Mouse (Mus musculus): ENCODE measurements around the gene Tomm40l. TPM values are rescaled to one million over a fixed set of nuclear protein-coding genes. Genes with fewer than 3 reads are reported as not detected.

The Tomm40l gene
- 29.2 and 35.2 TPM in 2 replicates for polyA plus RNA-seq (2012; rRNA removed)

GRCm38 (mm10) chr1:171222238-171223155 lies at the start of gene Tomm40l:
TSS of gene Tomm40l (minus strand) at chr1:171222514.

DNA sequence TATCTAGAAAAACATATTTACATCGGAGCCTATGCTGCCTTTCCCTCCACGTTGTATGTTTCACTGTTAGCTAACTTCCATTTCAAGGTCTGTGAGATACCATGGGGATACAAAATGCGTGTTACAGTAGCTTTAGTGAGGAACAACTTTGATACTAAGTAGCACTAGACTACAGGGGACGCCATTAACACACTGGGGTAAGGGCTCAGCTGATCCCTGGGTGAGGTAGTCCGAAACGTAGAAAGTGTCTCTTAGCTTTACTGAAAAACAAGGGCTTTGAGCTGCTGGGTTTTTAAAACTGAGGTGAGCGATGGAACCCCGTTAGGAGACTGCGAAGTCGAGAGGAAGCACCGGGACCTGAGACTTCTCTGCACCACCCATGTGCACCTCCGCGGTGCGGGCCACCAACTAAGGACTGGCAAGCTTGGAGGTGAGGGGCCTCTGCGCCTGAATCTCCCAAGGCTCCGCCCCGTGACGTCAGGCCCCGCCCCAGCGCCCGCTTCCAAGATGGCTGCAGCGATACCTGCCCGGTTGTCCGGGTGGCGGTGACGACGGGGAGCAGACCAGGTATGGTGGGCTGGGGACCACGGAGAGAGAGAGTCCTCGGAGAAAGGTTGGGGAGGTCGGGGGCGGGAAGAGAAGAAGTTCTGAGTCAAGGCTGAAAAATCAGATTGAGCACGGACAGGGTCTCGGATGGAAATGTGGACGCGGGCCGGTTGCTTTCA lies 47.7 kb upstream of the Tomm40l start, which contains the start of gene B4galt3:
Gene B4galt3, plus strand, starts transcription at position 481 of the 725 bp plus-strand sequence.

GRCm38 (mm10) chr1:171250680-171251593 lies 28.6 kb upstream of the Tomm40l start, which contains the start of gene Ndufs2:
TSS of gene Ndufs2 (minus strand) at chr1:171251388.

GRCm38 (mm10) chr1:171249913-171250600 lies 27.7 kb upstream of the Tomm40l start, which contains the start of gene Adamts4:
TSS of gene Adamts4 (plus strand) at chr1:171250421.

GRCm38 (mm10) chr1:171234126-171234525 lies 11.8 kb upstream of the Tomm40l start, which contains the start of gene Fcer1g:
TSS of gene Fcer1g (minus strand) at chr1:171234365.

DNA sequence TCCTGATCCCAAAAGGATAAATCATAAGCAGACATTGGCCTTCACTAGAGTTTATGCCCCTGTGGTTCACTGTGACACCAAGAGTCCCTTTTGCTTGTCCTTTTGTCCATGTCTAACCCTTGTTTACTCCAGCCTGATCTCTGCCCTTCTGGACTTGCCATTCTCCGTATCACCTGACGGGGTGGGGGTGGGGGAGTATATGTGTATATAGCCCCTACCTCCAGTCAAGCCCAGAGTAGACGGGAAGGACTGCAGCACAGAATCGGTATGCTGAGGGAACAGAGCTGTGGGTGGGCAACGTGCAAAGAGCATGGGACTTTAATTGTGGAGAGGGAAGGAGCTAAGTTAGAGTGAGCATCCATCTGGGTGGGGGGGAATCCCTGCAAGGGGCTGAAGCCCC lies 2.5 kb upstream of the Tomm40l start, which contains the start of gene Apoa2:
Gene Apoa2, plus strand, starts transcription at position 198 of the 400 bp plus-strand sequence.

GRCm38 (mm10) chr1:171213801-171214496 lies 8.4 kb downstream of the Tomm40l start, which contains the start of gene Nr1i3:
TSS of gene Nr1i3 (plus strand) at chr1:171213970.

GRCm38 (mm10) chr1:171195887-171196397 lies 26.4 kb downstream of the Tomm40l start, which contains the start of gene Pcp4l1:
TSS of gene Pcp4l1 (minus strand) at chr1:171196268.

Other genes starting within 250 kb of the Tomm40l start
- 11.5 and 15.1 TPM in 2 replicates for gene Fcgr2b, start 246.0 kb downstream of the Tomm40l start, polyA plus RNA-seq (2012; rRNA removed)
- gene Fcgr4, start 203.6 kb downstream of the Tomm40l start, polyA plus RNA-seq (2012; rRNA removed): 1.6 and 2.6 TPM in 2 replicates
- 6.7 and 12.5 TPM in 2 replicates for gene Fcgr3, start 157.6 kb downstream of the Tomm40l start, polyA plus RNA-seq (2012; rRNA removed)
- gene Cfap126, start 108.6 kb downstream of the Tomm40l start, polyA plus RNA-seq (2012; rRNA removed): 22.2 and 34.8 TPM in 2 replicates
- 122 and 172 TPM in 2 replicates for gene Sdhc, start 71.9 kb downstream of the Tomm40l start, polyA plus RNA-seq (2012; rRNA removed)
- gene Mpz, start 71.8 kb downstream of the Tomm40l start, polyA plus RNA-seq (2012; rRNA removed): 0.94 and 1.6 TPM in 2 replicates
- gene Pcp4l1, start 26.2 kb downstream of the Tomm40l start, polyA plus RNA-seq (2012; rRNA removed): 46.5 and 111 TPM in 2 replicates
- gene Nr1i3, start 8.5 kb downstream of the Tomm40l start, polyA plus RNA-seq (2012; rRNA removed): 0.12 and 0.35 TPM in 2 replicates
- gene Apoa2, start 2.5 kb upstream of the Tomm40l start, polyA plus RNA-seq (2012; rRNA removed): 3.0 and 21.2 TPM in 2 replicates
- 66.5 and 67.8 TPM in 2 replicates for gene Fcer1g, start 11.9 kb upstream of the Tomm40l start, polyA plus RNA-seq (2012; rRNA removed)
- 24.2 and 26.9 TPM in 2 replicates for gene Adamts4, start 27.9 kb upstream of the Tomm40l start, polyA plus RNA-seq (2012; rRNA removed)
- 116 and 119 TPM in 2 replicates for gene Ndufs2, start 28.9 kb upstream of the Tomm40l start, polyA plus RNA-seq (2012; rRNA removed)
- 90.9 and 109 TPM in 2 replicates for gene B4galt3, start 47.8 kb upstream of the Tomm40l start, polyA plus RNA-seq (2012; rRNA removed)
- 65.2 and 73.2 TPM in 2 replicates for gene Ppox, start 58.7 kb upstream of the Tomm40l start, polyA plus RNA-seq (2012; rRNA removed)
- gene Usp21, start 65.5 kb upstream of the Tomm40l start, polyA plus RNA-seq (2012; rRNA removed): 70.8 and 77.9 TPM in 2 replicates
- 12.1 and 13.5 TPM in 2 replicates for gene Ufc1, start 72.5 kb upstream of the Tomm40l start, polyA plus RNA-seq (2012; rRNA removed)
- gene Dedd, start 106.6 kb upstream of the Tomm40l start, polyA plus RNA-seq (2012; rRNA removed): 41.8 and 54.8 TPM in 2 replicates
- gene Nit1, start 123.1 kb upstream of the Tomm40l start, polyA plus RNA-seq (2012; rRNA removed): 46.4 and 55.9 TPM in 2 replicates
- 7.0 and 13.1 TPM in 2 replicates for gene Pfdn2, start 123.2 kb upstream of the Tomm40l start, polyA plus RNA-seq (2012; rRNA removed)
- 4.5 and 5.9 TPM in 2 replicates for gene Klhdc9, start 138.3 kb upstream of the Tomm40l start, polyA plus RNA-seq (2012; rRNA removed)
- 4.7 and 5.7 TPM in 2 replicates for gene Nectin4, start 147.6 kb upstream of the Tomm40l start, polyA plus RNA-seq (2012; rRNA removed)
- gene Arhgap30, start 166.4 kb upstream of the Tomm40l start, polyA plus RNA-seq (2012; rRNA removed): 2.8 TPM in 2 replicates
- gene Usf1, start 188.8 kb upstream of the Tomm40l start, polyA plus RNA-seq (2012; rRNA removed): 142 and 162 TPM in 2 replicates
- gene Tstd1, start 196.4 kb upstream of the Tomm40l start, polyA plus RNA-seq (2012; rRNA removed): 0.76 and 1.2 TPM in 2 replicates
- 63.7 and 67.6 TPM in 2 replicates for gene F11r, start 215.0 kb upstream of the Tomm40l start, polyA plus RNA-seq (2012; rRNA removed)

Measured in ovary, adult 2 months (tissue).